Mouse (Mus musculus) ovary, adult 18-20 months (tissue): ENCODE measurements around the gene Synm.

ENCODE experiments used
- DNase-seq: peaks from one replicate; pipeline ENCODE4 v3.0.0; 2022; ENCODE audit warnings: low spot score, mixed read lengths

The Synm gene

DNA sequence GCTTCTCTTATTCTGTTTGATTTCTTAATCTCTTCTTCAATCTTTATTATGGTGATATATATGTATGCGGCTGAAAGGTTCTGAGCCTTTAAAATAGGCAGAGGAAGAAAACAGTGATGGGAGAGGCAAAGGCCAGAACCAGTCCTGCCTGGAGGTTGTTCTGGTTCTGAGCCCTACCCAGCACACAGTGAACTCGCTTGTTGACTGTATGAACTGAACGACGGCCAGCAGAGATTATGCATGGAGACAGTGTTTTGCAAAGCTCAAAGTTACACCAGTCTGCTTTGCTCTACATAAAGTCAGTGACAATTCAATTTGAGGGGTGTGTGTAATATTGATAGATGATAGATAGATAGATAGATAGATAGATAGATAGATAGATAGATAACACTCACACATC, 60.2 kb downstream of the Synm start:
- DNase-seq, result no peak

DNA sequence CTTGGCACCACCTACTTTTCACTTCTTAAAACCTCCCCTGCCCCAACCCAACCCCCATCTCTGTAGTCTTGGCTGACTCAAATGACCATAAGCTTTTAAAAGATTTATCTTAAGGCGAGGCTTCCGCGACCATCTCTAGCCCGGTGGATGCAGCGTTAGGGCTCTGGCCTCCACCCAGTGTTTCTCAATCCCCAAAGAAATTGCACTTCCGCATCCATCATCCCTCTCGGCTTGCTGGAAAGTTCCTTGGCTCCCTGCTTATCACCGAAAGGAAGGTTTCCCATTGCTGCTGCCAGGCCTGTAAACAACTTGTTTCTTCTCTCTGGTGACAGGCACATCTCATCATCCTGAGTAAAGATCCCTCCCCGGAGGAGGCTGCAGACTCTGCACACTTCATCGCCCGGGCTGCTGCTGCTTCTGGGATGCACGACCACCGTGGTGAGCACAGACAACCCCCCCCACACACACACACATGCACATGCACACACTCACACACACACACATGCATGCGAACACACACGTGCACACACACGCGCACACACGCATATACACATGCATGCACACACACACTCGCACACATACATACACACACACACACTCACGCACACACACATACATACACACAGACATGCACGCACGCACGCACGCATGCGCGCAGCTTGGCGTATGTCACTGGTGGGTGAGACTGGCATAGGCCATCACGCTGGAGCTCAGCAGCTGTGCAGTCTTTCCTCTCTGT, 61.5 kb downstream of the Synm start:
- no peak for DNase-seq

DNA sequence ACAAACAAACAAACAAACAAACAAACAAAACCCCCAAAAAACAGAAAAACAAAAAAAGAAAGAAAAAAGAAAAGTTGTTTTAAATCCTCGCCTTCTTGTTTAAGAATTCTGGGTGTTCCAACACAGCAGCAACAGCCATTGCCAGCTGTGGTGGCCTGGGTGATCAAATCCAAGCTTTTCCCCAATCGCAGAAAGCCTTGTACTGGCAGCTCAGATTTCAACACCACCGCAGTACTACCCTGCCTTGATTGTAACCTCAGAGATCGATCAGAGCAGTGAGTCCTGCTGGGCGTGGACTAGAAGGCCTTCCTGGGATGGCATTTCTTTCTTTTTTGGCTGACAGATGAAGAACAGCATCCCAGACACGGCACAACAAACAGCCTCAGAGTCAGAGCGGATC, 63.6 kb downstream of the Synm start:
- DNase-seq, result no peak

DNA sequence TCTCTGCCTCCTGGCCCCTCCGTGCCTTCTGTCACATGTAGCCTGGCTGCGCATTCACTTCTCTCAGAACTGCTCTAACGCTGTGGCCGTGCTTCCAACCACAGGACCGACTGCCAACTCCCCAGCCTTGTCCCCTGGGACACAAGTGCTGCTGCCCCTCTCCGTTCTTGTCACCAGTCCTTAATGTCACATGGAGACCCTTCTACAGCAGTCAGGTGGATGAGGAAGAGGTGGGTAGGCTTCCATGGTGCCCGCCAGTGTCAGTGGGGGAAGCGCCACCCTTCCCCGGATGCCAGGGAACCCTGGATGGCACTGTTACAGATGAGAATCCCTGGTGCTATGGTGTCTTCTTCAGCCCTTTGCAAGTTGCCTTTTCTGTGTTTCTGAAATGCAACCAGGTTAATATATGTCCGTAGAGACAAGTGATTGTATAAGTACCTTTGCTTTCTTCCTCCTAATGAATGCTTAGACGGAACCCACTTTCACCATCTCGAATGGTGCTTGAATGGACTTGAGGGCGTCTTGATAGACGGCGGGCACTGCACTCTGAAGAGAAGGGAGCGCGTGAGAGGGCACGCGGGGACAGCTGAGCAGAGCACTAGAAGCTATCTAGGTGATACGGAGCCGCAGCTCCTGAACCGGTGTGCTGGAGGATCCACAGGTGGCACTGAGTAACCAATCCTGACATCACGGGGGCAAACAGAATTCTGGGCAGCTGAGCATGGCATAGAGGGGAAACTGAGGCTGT, 66.6 kb downstream of the Synm start:
- no peak for DNase-seq

DNA sequence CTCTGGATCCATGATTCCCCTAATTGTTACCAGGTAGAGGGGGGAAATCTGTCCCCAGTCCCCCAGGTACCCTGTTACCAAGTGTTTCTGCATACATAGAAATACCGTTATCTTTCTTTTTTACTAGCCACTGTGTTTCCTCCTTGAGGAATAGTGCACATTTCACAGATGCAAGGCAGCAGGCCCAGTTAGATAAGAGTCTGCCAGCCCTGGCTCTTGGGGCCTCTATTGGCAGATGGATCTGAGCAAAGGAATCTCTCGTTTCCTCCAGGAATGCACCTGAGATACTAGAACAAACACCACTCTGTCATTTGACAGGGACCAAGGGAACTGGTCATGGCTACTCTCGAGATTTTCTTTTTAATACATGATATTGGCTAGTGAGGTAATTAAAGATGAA, 67.4 kb downstream of the Synm start:
- DNase-seq, result no peak

DNA sequence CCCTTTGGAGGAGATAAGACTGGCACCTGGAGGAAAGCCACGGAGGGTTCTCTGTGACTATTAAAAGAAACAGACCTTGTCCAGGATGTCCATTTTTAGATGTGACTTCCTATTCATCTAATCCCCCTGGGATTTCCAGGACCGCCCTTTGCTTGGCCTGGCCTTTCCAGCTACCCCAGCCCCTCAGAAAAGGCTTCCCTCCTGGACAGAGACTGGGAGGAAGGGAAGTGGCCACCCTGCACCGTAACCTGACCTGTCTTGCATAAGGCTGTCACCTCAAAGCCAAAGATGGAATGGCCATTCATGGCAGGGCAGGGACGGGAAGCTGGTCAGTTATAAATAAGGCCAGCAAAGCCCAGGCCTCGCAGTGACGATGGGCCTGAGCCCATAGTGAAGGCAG, 68.5 kb downstream of the Synm start:
- DNase-seq, result no peak

DNA sequence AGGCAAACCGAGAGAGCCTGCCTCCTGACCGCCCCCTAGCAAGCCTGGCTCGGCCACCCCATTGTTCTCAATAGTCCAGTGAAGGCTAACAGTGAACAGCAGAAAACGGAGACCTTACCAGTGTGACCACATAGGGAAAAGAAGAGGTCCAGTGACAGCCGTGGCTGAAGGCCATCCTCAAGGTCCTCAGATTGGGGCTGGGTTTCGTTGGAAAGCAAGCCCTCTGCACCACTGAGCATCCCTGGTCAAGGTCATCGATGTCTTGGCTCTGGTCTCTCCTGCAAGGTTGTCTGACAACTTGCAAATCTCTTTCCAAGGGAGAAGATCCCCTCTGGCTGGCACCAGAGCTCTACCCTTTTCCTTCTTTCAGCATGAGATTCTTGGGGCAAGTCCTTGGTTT, 69.7 kb downstream of the Synm start:
- DNase-seq, result no peak

DNA sequence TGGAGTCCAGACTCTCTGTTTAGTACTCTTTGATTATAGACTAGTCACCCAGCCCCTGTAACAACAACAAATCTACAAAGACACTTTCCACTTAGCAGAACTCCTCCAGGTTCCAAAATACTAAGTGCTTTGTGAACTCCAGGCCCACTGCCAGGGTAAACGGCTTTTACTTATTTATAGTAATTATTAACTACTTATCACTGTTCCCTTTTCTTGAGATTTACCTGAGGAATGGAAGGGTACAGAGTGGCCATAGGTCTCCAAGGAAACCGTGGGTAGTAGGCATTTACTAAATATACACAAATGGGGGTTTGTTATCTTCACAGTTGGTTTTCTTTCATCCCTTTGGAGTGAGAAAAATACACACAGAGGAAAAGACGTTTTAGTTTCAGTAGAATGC, 71.3 kb downstream of the Synm start:
- no peak for DNase-seq

DNA sequence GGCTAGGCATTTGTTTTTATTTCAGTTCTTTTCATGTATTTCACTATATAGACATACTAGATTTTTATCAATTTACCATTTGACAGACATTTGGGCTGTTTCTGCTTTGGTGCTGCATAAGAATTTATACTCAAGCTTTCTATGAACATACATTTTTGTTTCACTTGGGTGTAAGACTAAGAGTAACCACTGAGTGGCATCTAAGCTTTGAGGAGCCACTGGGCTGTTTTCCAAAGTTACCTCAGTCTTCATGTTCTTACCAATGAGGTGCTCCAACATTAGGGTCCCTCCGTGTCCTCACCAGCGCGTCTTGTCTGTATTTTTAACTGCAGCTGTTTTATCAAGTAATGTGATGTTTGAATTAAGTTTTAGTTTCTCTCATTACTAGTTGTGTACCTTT, 73.0 kb downstream of the Synm start:
- no peak for DNase-seq

DNA sequence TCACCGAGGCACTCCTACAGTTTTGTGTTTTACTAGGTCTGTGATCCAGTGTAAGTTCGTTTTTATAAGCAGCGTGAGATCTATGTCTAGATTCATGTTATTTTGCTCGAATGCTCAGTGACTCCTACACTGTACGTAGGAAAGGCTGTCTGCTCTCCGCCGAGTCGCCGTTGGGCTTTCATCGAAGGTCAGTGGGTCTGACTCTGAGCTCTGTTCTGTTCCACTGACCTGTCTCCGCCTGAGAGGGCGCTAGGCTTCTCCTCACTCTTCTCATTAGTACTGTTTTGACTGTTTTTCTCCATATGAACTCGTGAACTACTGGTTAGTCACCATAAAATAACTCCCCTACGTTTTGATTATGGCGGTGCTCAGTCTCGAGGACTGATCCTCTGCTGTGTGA, 76.5 kb downstream of the Synm start:
- DNase-seq, result no peak

DNA sequence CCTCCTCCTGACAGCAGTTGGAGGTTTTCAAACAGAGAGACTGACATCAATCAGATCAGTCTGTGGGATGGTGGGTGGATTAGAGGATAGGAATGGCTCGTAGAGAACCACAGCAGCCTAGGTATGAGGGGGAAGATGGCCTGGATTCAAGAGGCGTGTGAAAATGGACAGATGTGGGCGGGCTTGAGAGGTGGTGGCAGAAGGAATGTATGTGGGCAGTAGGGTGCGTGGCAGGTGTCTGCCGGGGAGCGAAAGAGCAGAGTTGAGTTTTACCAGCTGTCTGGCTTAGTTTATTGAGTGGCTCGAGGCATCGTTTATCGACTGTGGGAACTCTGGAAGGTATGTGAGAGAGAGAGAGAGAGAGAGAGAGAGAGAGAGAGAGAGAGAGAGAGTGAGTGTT, 78.5 kb downstream of the Synm start:
- no peak for DNase-seq
